Mouse (Mus musculus) liver, adult 2 months (tissue): ENCODE results near the gene Mgst2. TPM values are rescaled to one million over a fixed set of nuclear protein-coding genes. Genes with fewer than 3 reads are reported as not detected.

Source experiments
- DNase-seq: peaks from one replicate; pipeline ENCODE4 v3.0.0-alpha.2; 2011; ENCODE audit warnings: low read depth, low spot score; ENCODE audit errors: extremely low read depth
- H3K27ac ChIP-seq: fragments of 200-500 bp; replicated peaks from 2 replicates; pipeline ENCODE4 v1.5.1; 2012; ENCODE audit warnings: low read depth, mild to moderate bottlenecking, control low read depth, inconsistent platforms, low read length; ENCODE audit not compliant: insufficient read depth
- H3K27me3 ChIP-seq: fragments of 200-500 bp; 2 replicates; pipeline ENCODE4 v1.6.1; 2012; ENCODE audit warnings: mild to moderate bottlenecking, moderate library complexity, low read length, inconsistent platforms; ENCODE audit not compliant: control insufficient read depth, insufficient read depth
- H3K36me3 ChIP-seq: fragments of 200-500 bp; 2 replicates; pipeline ENCODE4 v1.6.1; 2012; ENCODE audit warnings: low read length, inconsistent platforms; ENCODE audit not compliant: control insufficient read depth, insufficient read depth
- H3K4me1 ChIP-seq: fragments of 200-500 bp; 2 replicates; pipeline ENCODE4 v1.6.1; 2011; ENCODE audit warnings: low read length; ENCODE audit not compliant: control insufficient read depth, insufficient read depth
- H3K4me3 ChIP-seq: fragments of 200-500 bp; 2 replicates; pipeline ENCODE4 v1.5.1; 2011; ENCODE audit warnings: low read depth, mild to moderate bottlenecking, control low read depth, low read length, moderate library complexity; ENCODE audit not compliant: insufficient read depth
- H3K79me2 ChIP-seq: fragments of 200-500 bp; 2 replicates; pipeline ENCODE4 v1.6.1; 2012; ENCODE audit warnings: inconsistent platforms, mild to moderate bottlenecking, low read length, moderate library complexity; ENCODE audit not compliant: control insufficient read depth, insufficient read depth
- H3K9ac ChIP-seq: fragments of 200-500 bp; 2 replicates; pipeline ENCODE4 v1.6.1; 2012; ENCODE audit warnings: low read depth, mild to moderate bottlenecking, control low read depth, inconsistent platforms, low read length
- CTCF ChIP-seq: fragments of 200-500 bp; IDR thresholded peaks from 2 replicates; pipeline ENCODE4 v1.5.1; 2011; ENCODE audit warnings: low read depth, low read length, control low read depth
- POLR2A ChIP-seq: fragments of 200-500 bp; IDR thresholded peaks from 2 replicates; pipeline ENCODE4 v1.6.1; 2011; ENCODE audit warnings: low read length, control low read depth; ENCODE audit not compliant: insufficient read depth; ENCODE audit errors: extremely low read depth
- WGBS: fragments of 180-500 bp; shearing (Covaris S2); methylation state at CpG from one replicate; pipeline ENCODE4 v1.1.7; 2018; 5-methylcytosine and 5-hydroxymethylcytosine counted together
- polyA plus RNA-seq: library from polyadenylated mRNA; depleted of rRNA; stranded (reverse); fragments of >200 nt; gene quantifications from 2 replicates; pipeline ENCODE4 v1.2.3, GENCODE M21; 2012; rRNA removed
- total RNA-seq: library from RNA; depleted of rRNA; stranded (reverse); fragments of >200 nt; gene quantifications from 2 replicates; pipeline ENCODE4 v1.2.3, GENCODE M21; 2014; rRNA removed

Gene Mgst2
- total RNA-seq (not detected in 2 replicates), polyA plus RNA-seq (0.02 TPM in 1 of 2 replicates, not detected in the other)

- DNase-seq: no peak
- Histone ChIP-seq H3K27ac (no peak within 1 kb of the TSS), H3K4me1 (no peaks in the 10 kb centered on the region; the same call in 1 of the 2 replicates), H3K9ac (no peak within 1 kb of the TSS), H3K27me3 (no peaks in the 10 kb centered on the region), H3K4me3 (no peak within 1 kb of the TSS), H3K79me2 (no peaks in the 10 kb centered on the region), H3K36me3 (no peaks in the 10 kb centered on the region)
- TF ChIP-seq CTCF (no peak), POLR2A (no peak)
- 72% methylated on average over 4 of the region's 4 CpGs for WGBS
These were observed at the start of gene Mgst2 for GRCm38 (mm10) chr3:51660060-51660459. TSS of gene Mgst2 (plus strand) at chr3:51660360.

DNA sequence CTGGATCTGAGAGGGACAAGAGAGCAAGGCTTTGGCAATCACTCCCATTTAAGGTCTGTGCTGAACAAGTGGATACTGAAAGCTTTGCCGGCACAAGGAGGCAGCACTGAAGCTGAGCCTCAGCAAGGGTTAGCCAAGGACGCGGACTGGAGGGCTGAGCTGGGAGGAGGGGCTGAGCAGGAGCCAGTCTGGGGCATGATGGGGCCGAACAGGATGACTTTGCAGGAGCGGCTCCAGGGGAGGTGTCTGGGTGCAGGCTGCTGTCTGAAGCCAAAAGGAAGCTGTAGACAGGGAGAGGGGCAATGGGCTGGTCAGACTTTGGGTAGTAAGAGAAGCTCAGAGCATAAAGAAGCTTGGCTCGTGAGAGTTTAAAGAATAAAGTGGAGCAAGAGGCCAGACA, 48.2 kb upstream of the Mgst2 start:
- Histone ChIP-seq H3K9ac (no peak overlapping the region), H3K79me2 (no peaks in the 10 kb centered on the region), H3K4me1 (no peaks in the 10 kb centered on the region), H3K36me3 (no peaks in the 10 kb centered on the region), H3K4me3 (no peak overlapping the region), H3K27me3 (no peaks in the 10 kb centered on the region; the same call in 1 of the 2 replicates), H3K27ac (no peak overlapping the region)
- WGBS: 18% methylated on average over 6 of the region's 6 CpGs
- TF ChIP-seq CTCF (peak; percentile 33), POLR2A (no peak)
- no peak for DNase-seq

GRCm38 (mm10) chr3:51612398-51613356, 47.5 kb upstream of the Mgst2 start:
- H3K4me1 ChIP-seq: no peaks in the 10 kb centered on the region
- H3K4me3 ChIP-seq: no peak overlapping the region
- TF ChIP-seq POLR2A (no peak), CTCF (no peak)
- H3K36me3 ChIP-seq: no peaks in the 10 kb centered on the region
- WGBS: 82% methylated on average over 10 of the region's 10 CpGs
- DNase-seq: no peak
- H3K27ac ChIP-seq: no peak overlapping the region
- H3K27me3 ChIP-seq: no peaks in the 10 kb centered on the region; the same call in 1 of the 2 replicates
- no peaks in the 10 kb centered on the region for H3K79me2 ChIP-seq
- no peak overlapping the region for H3K9ac ChIP-seq

DNA sequence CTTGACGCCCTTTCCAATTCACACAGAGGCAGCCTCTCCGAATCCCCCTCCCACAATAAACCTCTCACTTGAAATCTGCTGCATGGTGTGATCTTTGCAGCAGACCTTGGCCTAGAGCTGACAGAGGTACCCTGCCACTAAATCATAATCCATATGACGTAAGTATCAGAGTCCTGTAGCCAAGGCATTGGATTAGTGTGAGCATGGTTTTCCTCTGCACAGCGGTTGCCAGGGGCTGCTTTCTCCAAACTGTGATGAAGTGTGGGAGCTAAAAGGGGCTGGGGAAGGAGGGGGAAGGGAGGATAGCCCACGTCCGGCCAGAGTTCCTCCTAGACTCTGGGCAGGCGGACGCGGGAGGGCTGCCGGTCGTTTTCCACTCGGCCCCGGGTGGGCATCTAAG, 45.9 kb upstream of the Mgst2 start:
- H3K4me3 ChIP-seq: no peak overlapping the region
- no peak overlapping the region for H3K9ac ChIP-seq
- WGBS: 92% methylated on average over 13 of the region's 13 CpGs
- TF ChIP-seq POLR2A (no peak), CTCF (no peak)
- DNase-seq: no peak
- H3K27ac ChIP-seq: no peak overlapping the region
- H3K36me3 ChIP-seq: no peaks in the 10 kb centered on the region
- no peaks in the 10 kb centered on the region for H3K79me2 ChIP-seq
- H3K27me3 ChIP-seq: no peaks in the 10 kb centered on the region; the same call in 1 of the 2 replicates
- no peaks in the 10 kb centered on the region for H3K4me1 ChIP-seq

- H3K4me3 ChIP-seq: no peak overlapping the region
- no peaks in the 10 kb centered on the region for H3K36me3 ChIP-seq
- no peaks in the 10 kb centered on the region for H3K27me3 ChIP-seq
- H3K4me1 ChIP-seq: no peaks in the 10 kb centered on the region
- H3K27ac ChIP-seq: no peak overlapping the region
- no peak for DNase-seq
- no peaks in the 10 kb centered on the region for H3K79me2 ChIP-seq
- WGBS: 68% methylated on average over 2 of the region's 2 CpGs
- TF ChIP-seq CTCF (no peak), POLR2A (no peak)
- no peak overlapping the region for H3K9ac ChIP-seq
These were observed 36.2 kb upstream of the Mgst2 start for GRCm38 (mm10) chr3:51623956-51624355.

- no peak overlapping the region for H3K4me3 ChIP-seq
- no peaks in the 10 kb centered on the region for H3K27me3 ChIP-seq
- H3K4me1 ChIP-seq: no peaks in the 10 kb centered on the region
- H3K9ac ChIP-seq: no peak overlapping the region
- H3K36me3 ChIP-seq: no peaks in the 10 kb centered on the region
- DNase-seq: no peak
- H3K27ac ChIP-seq: no peak overlapping the region
- 49% methylated on average over 3 of the region's 3 CpGs for WGBS
- H3K79me2 ChIP-seq: no peaks in the 10 kb centered on the region
- TF ChIP-seq CTCF: no peak
- TF ChIP-seq POLR2A: no peak
These were observed 32.4 kb upstream of the Mgst2 start for GRCm38 (mm10) chr3:51627741-51628140.
